Mouse (Mus musculus): ENCODE measurements around the gene Barx1. TPM values are rescaled to one million over a fixed set of nuclear protein-coding genes. Genes with fewer than 3 reads are reported as not detected.

The Barx1 gene
- polyA plus RNA-seq, 1 experiment from 2014 or later = 1.4 TPM

DNA sequence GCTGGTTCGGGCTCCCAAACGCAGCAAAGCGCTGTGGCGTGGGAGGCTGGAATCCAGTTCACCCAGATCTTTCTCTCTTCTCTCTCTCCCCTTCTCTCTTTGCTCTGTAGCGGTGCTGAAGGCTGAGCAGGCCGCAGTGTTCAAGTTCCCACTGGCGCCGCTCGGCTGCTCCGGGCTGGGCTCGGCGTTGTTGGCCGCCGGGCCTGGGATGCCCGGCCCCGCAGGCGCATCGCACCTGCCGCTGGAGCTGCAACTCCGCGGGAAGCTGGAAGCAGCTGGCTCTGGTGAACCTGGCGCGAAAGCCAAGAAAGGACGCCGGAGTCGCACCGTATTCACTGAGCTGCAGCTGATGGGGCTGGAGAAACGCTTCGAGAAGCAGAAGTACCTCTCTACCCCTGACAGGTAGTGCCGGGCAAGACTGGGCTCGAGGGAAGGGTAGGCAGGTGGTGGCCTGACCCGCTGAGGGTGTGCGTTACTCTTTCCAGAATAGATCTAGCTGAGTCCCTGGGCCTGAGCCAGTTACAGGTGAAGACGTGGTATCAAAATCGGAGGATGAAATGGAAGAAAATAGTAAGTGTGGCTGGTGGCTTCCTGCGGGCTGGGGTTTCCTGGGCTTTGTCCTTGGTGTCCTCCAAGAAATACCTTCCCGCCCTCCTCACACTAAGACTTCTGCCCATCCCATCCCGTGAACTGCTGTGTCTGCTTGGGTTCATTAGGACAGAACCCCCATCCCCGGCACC, 2.3 kb downstream of the Barx1 start:
- Histone ChIP-seq H3K4me3 (ENCODE audit: low read depth, low read length) (no peak overlapping the region), H3K4me2 (ENCODE audit: low read depth, low read length, severe bottlenecking) (no peak overlapping the region), H3K36me3 (ENCODE audit: control insufficient read depth, insufficient read depth, low read length) (no peaks in the 10 kb centered on the region), H3K9ac (ENCODE audit: low read length) (no peak overlapping the region), H3K9me3 (ENCODE audit: control insufficient read depth, low read length) (no peaks in the 10 kb centered on the region), H3K27me3 (ENCODE audit: control insufficient read depth, insufficient read depth, low read length) (peaks cover 94% of the 10 kb centered on the region), H3K4me1 (replicated peaks; ENCODE audit: control insufficient read depth, insufficient read depth, low read length) (peaks cover 19% of the 10 kb centered on the region), H3K27ac (ENCODE audit: low read depth, low read length) (no peak overlapping the region)
- ATAC-seq (replicated peaks; ENCODE audit: low FRiP score) = no peak
- under 1% methylated on average over 39 of the region's 39 CpGs for WGBS
- peak; percentile 60 for DNase-seq (ENCODE audit: low spot score)

DNA sequence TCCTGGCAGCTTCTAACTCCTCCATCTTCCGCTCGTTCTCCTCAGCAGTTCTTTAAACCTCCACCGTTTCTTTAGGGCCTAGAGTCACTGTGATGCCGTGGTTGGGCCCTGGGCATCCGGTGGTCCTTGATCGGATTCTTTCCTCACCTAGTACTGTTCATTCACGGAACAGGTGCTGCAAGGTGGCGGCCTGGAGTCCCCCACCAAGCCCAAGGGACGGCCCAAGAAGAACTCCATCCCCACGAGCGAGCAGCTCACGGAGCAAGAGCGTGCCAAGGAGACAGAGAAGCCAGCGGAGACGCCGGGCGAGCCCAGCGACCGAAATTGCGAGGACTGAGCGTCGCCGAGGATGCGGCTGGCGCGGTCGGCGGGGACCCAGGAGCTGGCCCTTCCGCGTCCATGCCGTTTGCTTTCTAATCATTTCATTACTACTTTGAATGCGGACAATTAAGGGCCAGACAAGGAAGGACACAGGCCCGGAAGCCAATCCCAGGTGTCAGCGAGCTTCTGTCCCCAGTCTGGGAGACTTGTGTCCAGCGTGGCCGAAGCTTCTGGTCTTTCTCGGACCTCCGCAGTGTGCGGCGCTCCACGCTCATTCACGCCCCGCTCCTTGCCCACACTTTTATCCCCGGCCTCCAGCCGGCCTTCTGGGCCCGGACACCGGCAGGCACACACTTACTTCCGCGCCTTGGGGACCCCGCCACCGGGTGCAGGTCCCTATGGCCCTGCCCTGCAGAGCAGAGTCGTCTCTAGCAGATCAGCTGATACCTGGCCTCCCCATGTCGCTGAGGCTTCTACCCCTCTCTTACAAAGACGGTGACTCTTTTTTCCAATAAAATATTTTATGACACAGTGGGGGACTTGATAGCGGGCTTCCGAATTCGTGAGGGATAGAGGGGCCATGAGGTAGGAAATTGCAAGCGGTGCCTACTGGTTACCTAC, 3.1 kb downstream of the Barx1 start:
- Histone ChIP-seq H3K9ac (ENCODE audit: low read length) (no peak overlapping the region), H3K4me2 (ENCODE audit: low read depth, low read length, severe bottlenecking) (no peak overlapping the region), H3K27ac (ENCODE audit: low read depth, low read length) (no peak overlapping the region), H3K36me3 (ENCODE audit: control insufficient read depth, insufficient read depth, low read length) (no peaks in the 10 kb centered on the region), H3K4me1 (replicated peaks; ENCODE audit: control insufficient read depth, insufficient read depth, low read length) (peaks cover 19% of the 10 kb centered on the region), H3K4me3 (ENCODE audit: low read depth, low read length) (no peak overlapping the region), H3K9me3 (ENCODE audit: control insufficient read depth, low read length) (no peaks in the 10 kb centered on the region), H3K27me3 (ENCODE audit: control insufficient read depth, insufficient read depth, low read length) (peaks cover 93% of the 10 kb centered on the region)
- ATAC-seq (replicated peaks; ENCODE audit: low FRiP score) (no peak), DNase-seq (ENCODE audit: low spot score) (peak; percentile 63)
- WGBS = under 1% methylated on average over 58 of the region's 58 CpGs

DNA sequence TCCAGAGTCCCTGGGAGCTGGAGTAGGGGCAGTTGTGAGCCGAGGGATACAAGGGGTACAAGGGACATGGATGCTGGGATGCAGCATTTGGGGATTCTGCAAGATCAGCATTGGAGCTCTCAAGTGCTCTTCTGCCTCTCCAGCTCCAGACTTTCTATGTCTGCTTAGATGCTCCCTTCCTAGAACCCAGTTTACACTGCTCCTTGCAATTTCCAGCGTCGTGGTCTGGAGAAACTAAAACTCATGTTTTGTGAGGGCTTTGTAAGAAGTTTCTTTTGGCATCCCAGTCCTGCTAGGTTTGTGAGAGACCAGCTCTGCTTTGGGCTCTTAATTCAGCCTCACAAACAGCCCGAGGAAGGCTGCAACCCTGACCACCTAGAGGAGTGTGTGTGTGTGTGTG, 4.7 kb downstream of the Barx1 start:
- H3K27me3 ChIP-seq (ENCODE audit: control insufficient read depth, insufficient read depth, low read length) = peaks cover 90% of the 10 kb centered on the region
- ATAC-seq (replicated peaks; ENCODE audit: low FRiP score) = no peak
- peak; percentile 51 for DNase-seq (ENCODE audit: low spot score)
- H3K9me3 ChIP-seq (ENCODE audit: control insufficient read depth, low read length) = no peaks in the 10 kb centered on the region
- WGBS = 5% methylated on average over 4 of the region's 4 CpGs
- H3K36me3 ChIP-seq (ENCODE audit: control insufficient read depth, insufficient read depth, low read length) = no peaks in the 10 kb centered on the region
- H3K4me3 ChIP-seq (ENCODE audit: low read depth, low read length) = no peak overlapping the region
- H3K4me1 ChIP-seq (replicated peaks; ENCODE audit: control insufficient read depth, insufficient read depth, low read length) = peaks cover 17% of the 10 kb centered on the region
- no peak overlapping the region for H3K27ac ChIP-seq (ENCODE audit: low read depth, low read length)
- no peak overlapping the region for H3K4me2 ChIP-seq (ENCODE audit: low read depth, low read length, severe bottlenecking)
- H3K9ac ChIP-seq (ENCODE audit: low read length) = no peak overlapping the region

DNA sequence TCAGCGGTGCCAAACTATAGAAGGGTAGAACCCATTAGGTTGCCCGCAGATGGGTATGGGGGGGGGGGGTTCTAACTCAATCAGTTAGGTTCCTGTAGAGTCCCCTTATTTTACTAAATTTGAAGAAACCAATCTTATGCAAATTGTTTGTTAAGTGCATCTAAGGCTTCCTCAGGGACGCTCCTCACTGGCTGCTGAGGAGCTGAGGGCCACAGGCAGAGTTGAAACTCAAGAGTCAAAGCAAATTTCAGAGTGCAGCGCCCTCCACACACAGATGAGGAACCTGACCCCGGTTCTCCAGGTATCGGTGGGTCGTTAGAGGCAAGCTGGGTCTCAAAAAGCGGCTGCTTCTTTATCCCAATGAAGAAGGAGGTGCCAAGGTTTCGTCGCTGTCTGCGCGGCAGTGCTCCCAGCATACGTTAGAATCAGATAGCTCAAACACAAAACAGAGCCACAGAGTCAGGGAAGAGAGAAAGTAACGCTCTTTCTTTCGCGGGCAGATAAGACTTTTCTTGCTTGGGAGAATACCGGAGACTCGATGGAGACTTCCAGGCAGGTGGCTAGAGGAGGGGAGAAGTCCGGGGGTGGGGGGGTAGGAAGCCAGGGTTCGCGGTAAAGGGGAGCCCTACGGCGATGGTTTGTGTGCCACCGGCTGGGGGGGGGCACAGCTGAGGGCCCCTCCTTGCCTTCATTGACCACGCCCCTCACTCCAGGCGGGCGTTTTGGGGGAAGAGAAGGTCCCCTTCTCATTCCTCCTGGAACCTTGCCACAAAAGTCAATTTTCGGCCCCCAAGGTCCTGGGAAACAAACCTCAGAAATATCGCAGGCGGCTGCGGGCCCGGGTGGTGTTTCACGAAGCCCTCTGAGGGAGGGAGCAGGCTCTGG, 5.5 kb downstream of the Barx1 start:
- H3K36me3 ChIP-seq (ENCODE audit: control insufficient read depth, insufficient read depth, low read length) = no peaks in the 10 kb centered on the region
- no peak overlapping the region for H3K27ac ChIP-seq (ENCODE audit: low read depth, low read length)
- no peak overlapping the region for H3K9ac ChIP-seq (ENCODE audit: low read length)
- H3K4me2 ChIP-seq (ENCODE audit: low read depth, low read length, severe bottlenecking) = no peak overlapping the region
- peaks cover 90% of the 10 kb centered on the region for H3K27me3 ChIP-seq (ENCODE audit: control insufficient read depth, insufficient read depth, low read length)
- no peak overlapping the region for H3K4me3 ChIP-seq (ENCODE audit: low read depth, low read length)
- ATAC-seq (replicated peaks; ENCODE audit: low FRiP score) (no peak), DNase-seq (ENCODE audit: low spot score) (peak; percentile 46)
- peaks cover 8% of the 10 kb centered on the region for H3K4me1 ChIP-seq (replicated peaks; ENCODE audit: control insufficient read depth, insufficient read depth, low read length)
- H3K9me3 ChIP-seq (ENCODE audit: control insufficient read depth, low read length) = no peaks in the 10 kb centered on the region
- WGBS = 1% methylated on average over 32 of the region's 33 CpGs

- ATAC-seq (replicated peaks; ENCODE audit: low FRiP score) = 0 out of 2 replicates have a peak, but pooled peaks have one; percentile 27
- WGBS = under 1% methylated on average over 34 of the region's 34 CpGs
- no peak overlapping the region for H3K4me3 ChIP-seq (ENCODE audit: low read depth, low read length)
These were observed 6.3 kb downstream of the Barx1 start for GRCm38 (mm10) chr13:48668976-48669534.

GRCm38 (mm10) chr13:48672312-48672840, 9.6 kb downstream of the Barx1 start:
- no peaks in the 10 kb centered on the region for H3K36me3 ChIP-seq (ENCODE audit: control insufficient read depth, insufficient read depth, low read length)
- no peak overlapping the region for H3K9ac ChIP-seq (ENCODE audit: low read length)
- DNase-seq (ENCODE audit: low spot score) (no peak), ATAC-seq (replicated peaks; ENCODE audit: low FRiP score) (no peak)
- H3K4me1 ChIP-seq (replicated peaks; ENCODE audit: control insufficient read depth, insufficient read depth, low read length) = no peaks in the 10 kb centered on the region; the same call in 1 of the 2 replicates
- peaks cover 55% of the 10 kb centered on the region for H3K27me3 ChIP-seq (ENCODE audit: control insufficient read depth, insufficient read depth, low read length)
- H3K27ac ChIP-seq (ENCODE audit: low read depth, low read length) = no peak overlapping the region
- WGBS = under 1% methylated on average over 24 of the region's 24 CpGs
- H3K4me3 ChIP-seq (ENCODE audit: low read depth, low read length) = no peak overlapping the region
- H3K9me3 ChIP-seq (ENCODE audit: control insufficient read depth, low read length) = no peaks in the 10 kb centered on the region; the same call in 1 of the 2 replicates
- peak overlapping the region; percentile 33; the same call in 1 of the 2 replicates for H3K4me2 ChIP-seq (ENCODE audit: low read depth, low read length, severe bottlenecking)

More at GRCm38 (mm10) chr13:48668976-48669534, 6.3 kb downstream of the Barx1 start:
- Histone ChIP-seq H3K4me1 (replicated peaks; ENCODE audit: control insufficient read depth, insufficient read depth, low read length) (peaks cover 5% of the 10 kb centered on the region; the same call in 1 of the 2 replicates), H3K27ac (ENCODE audit: low read depth, low read length) (no peak overlapping the region), H3K4me2 (ENCODE audit: low read depth, low read length, severe bottlenecking) (peak overlapping the region; percentile 22), H3K9me3 (ENCODE audit: control insufficient read depth, low read length) (no peaks in the 10 kb centered on the region), H3K36me3 (ENCODE audit: control insufficient read depth, insufficient read depth, low read length) (no peaks in the 10 kb centered on the region), H3K9ac (ENCODE audit: low read length) (no peak overlapping the region), H3K27me3 (ENCODE audit: control insufficient read depth, insufficient read depth, low read length) (peaks cover 85% of the 10 kb centered on the region)
- DNase-seq (ENCODE audit: low spot score) = peak; percentile 66

- Histone ChIP-seq H3K4me3 (ENCODE audit: low read depth, low read length) (no peak overlapping the region), H3K36me3 (ENCODE audit: control insufficient read depth, insufficient read depth, low read length) (no peaks in the 10 kb centered on the region), H3K4me1 (replicated peaks; ENCODE audit: control insufficient read depth, insufficient read depth, low read length) (no peaks in the 10 kb centered on the region), H3K27ac (ENCODE audit: low read depth, low read length) (no peak overlapping the region), H3K9me3 (ENCODE audit: control insufficient read depth, low read length) (no peaks in the 10 kb centered on the region; the same call in 1 of the 2 replicates), H3K4me2 (ENCODE audit: low read depth, low read length, severe bottlenecking) (no peak overlapping the region), H3K9ac (ENCODE audit: low read length) (no peak overlapping the region), H3K27me3 (ENCODE audit: control insufficient read depth, insufficient read depth, low read length) (peaks cover 36% of the 10 kb centered on the region)
- WGBS = 81% methylated on average over 5 of the region's 5 CpGs
- DNase-seq (ENCODE audit: low spot score) = no peak
- no peak for ATAC-seq (replicated peaks; ENCODE audit: low FRiP score)
These were observed 11.8 kb downstream of the Barx1 start for GRCm38 (mm10) chr13:48674609-48675008.
